Mouse (Mus musculus): ENCODE measurements around the gene Otop3. TPM values are rescaled to one million over a fixed set of nuclear protein-coding genes. Genes with fewer than 3 reads are reported as not detected.

Gene Otop3
- total RNA-seq, 4 experiments from 2014 or later = not detected

Other genes starting within 250 kb of the Otop3 start
- gene Rab37, start 243.3 kb upstream of the Otop3 start, total RNA-seq (2022) = 1 to 10 TPM in 3 of 4 experiments, under 1 TPM in 1; 0.58 to 1.8 (median 1.4) TPM
- gene Cd300lf, start 200.7 kb upstream of the Otop3 start, total RNA-seq (2022) = 1 to 10 TPM in 3 of 4 experiments, under 1 TPM in 1; 0.95 to 1.9 (median 1.4) TPM
- 10 to 100 TPM; 21.0 to 25.6 (median 22.2) TPM for gene Slc9a3r1, start 171.4 kb upstream of the Otop3 start, total RNA-seq (2022)
- gene Tmem104, start 147.2 kb upstream of the Otop3 start, total RNA-seq (2022) = 10 to 100 TPM; 24.8 to 34.0 (median 27.3) TPM
- 10 to 100 TPM; 29.0 to 32.1 (median 30.3) TPM for gene Nat9, start 146.9 kb upstream of the Otop3 start, total RNA-seq (2022)
- 10 to 100 TPM in 2 of 4 experiments, 1 to 10 TPM in 2; 2.2 to 32.8 (median 13.6) TPM for gene Grin2c, start 67.5 kb upstream of the Otop3 start, total RNA-seq (2022)
- 1,000 to 10,000 TPM; 1,501 to 2,268 (median 1,689) TPM for gene Fdxr, start 57.7 kb upstream of the Otop3 start, total RNA-seq (2022)
- 100 to 1,000 TPM in 2 of 4 experiments, 10 to 100 TPM in 2; 43.3 to 117 (median 82.2) TPM for gene Fads6, start 37.1 kb upstream of the Otop3 start, total RNA-seq (2022)
- not detected for gene Otop2, start 27.6 kb upstream of the Otop3 start, total RNA-seq (2022)
- gene Ush1g, start 12.7 kb upstream of the Otop3 start, total RNA-seq (2022) = 1 to 10 TPM in 2 of 4 experiments, under 1 TPM in 2; 0.52 to 2.3 (median 1.1) TPM
- 10 to 100 TPM; 17.7 to 46.8 (median 42.6) TPM for gene Hid1, start 33.0 kb downstream of the Otop3 start, total RNA-seq (2022)
- gene Cdr2l, start 47.2 kb downstream of the Otop3 start, total RNA-seq (2022) = 100 to 1,000 TPM in 1 of 4 experiments, 10 to 100 TPM in 3; 60.6 to 118 (median 71.9) TPM
- gene Mrpl58, start 69.0 kb downstream of the Otop3 start, total RNA-seq (2022) = 100 to 1,000 TPM; 157 to 179 (median 160) TPM
- gene Atp5h, start 85.2 kb downstream of the Otop3 start, total RNA-seq (2022) = 100 to 1,000 TPM; 440 to 566 (median 519) TPM
- 10 to 100 TPM; 53.5 to 97.0 (median 65.5) TPM for gene Kctd2, start 85.4 kb downstream of the Otop3 start, total RNA-seq (2022)
- gene Trim80, start 105.8 kb downstream of the Otop3 start, total RNA-seq (2022) = not detected
- gene Slc16a5, start 127.7 kb downstream of the Otop3 start, total RNA-seq (2022) = under 1 TPM in 1 of 4 experiments, not detected in 3; 0.21 TPM
- 10 to 100 TPM in 3 of 4 experiments, 1 to 10 TPM in 1; 8.6 to 11.7 (median 11.2) TPM for gene Armc7, start 140.9 kb downstream of the Otop3 start, total RNA-seq (2022)
- 100 to 1,000 TPM; 119 to 222 (median 142) TPM for gene Nt5c, start 157.1 kb downstream of the Otop3 start, total RNA-seq (2022)
- gene Jpt1, start 179.7 kb downstream of the Otop3 start, total RNA-seq (2022) = 100 to 1,000 TPM in 1 of 4 experiments, 10 to 100 TPM in 3; 86.2 to 109 (median 94.4) TPM
- gene Sumo2, start 201.5 kb downstream of the Otop3 start, total RNA-seq (2022) = 100 to 1,000 TPM; 220 to 285 (median 257) TPM
- gene Nup85, start 229.7 kb downstream of the Otop3 start, total RNA-seq (2022) = 10 to 100 TPM; 46.5 to 61.0 (median 53.9) TPM

All from adrenal gland, adult 8-10 months (tissue).